Mouse (Mus musculus) MEL (cell line): ENCODE measurements at regions not wholly inside any gene's neighbourhood (a gene's known extent, or its start where the extent isn't known, plus 50 kb on each side); places are given as distances from the start of the nearest gene placed in this dataset.

Source experiments
- DNase-seq: peaks from one replicate; pipeline ENCODE4 v3.0.0; 2011; ENCODE audit warnings: low read depth, low spot score
- H3K27ac ChIP-seq: 2 replicates; pipeline ENCODE4 v1.5.1; 2012; ENCODE audit warnings: low read depth, mild to moderate bottlenecking, control low read depth, low read length, moderate library complexity; ENCODE audit not compliant: control insufficient read depth
- H3K27me3 ChIP-seq, 2 experiments: fragments of 150-350 bp in 1 of 2; sonication (generic) in 1 of 2; 2 replicates each; pipeline ENCODE4 v1.6.1; 2012; ENCODE audit warnings: low read length in 2 of 2, mild to moderate bottlenecking in 2 of 2, improper control_type of control experiment in 1 of 2, moderate library complexity in 1 of 2; ENCODE audit not compliant: insufficient read depth in 2 of 2, control insufficient read depth in 1 of 2
- H3K36me3 ChIP-seq, 2 experiments: 2 replicates each; pipeline ENCODE4 v1.6.1; 2012 to 2014; ENCODE audit warnings: low read length in 2 of 2, improper control_type of control experiment in 1 of 2, inconsistent platforms in 1 of 2, mild to moderate bottlenecking in 1 of 2; ENCODE audit not compliant: insufficient read depth in 2 of 2, control insufficient read depth in 1 of 2
- H3K4me1 ChIP-seq, 2 experiments: fragments of 150-350 bp in 1 of 2; sonication (generic) in 1 of 2; 2 replicates each; pipeline ENCODE4 v1.6.1; 2012; ENCODE audit warnings: low read length in 2 of 2, improper control_type of control experiment in 1 of 2, mild to moderate bottlenecking in 1 of 2; ENCODE audit not compliant: insufficient read depth in 2 of 2, control insufficient read depth in 1 of 2
- H3K4me3 ChIP-seq, 2 experiments: fragments of 150-350 bp in 1 of 2; sonication (generic) in 1 of 2; 2 replicates each; pipeline ENCODE4 v1.5.1; 2012; ENCODE audit warnings: low read depth in 2 of 2, low read length in 2 of 2, mild to moderate bottlenecking in 2 of 2, moderate library complexity in 2 of 2, control low read depth in 1 of 2, improper control_type of control experiment in 1 of 2; ENCODE audit not compliant: control insufficient read depth in 1 of 2, insufficient read depth in 1 of 2
- H3K79me2 ChIP-seq: 2 replicates; pipeline ENCODE4 v1.6.1; 2012; ENCODE audit warnings: mild to moderate bottlenecking, low read length, moderate library complexity; ENCODE audit not compliant: control insufficient read depth, poor library complexity, insufficient read depth
- H3K9ac ChIP-seq: 2 replicates; pipeline ENCODE4 v1.6.1; 2012; ENCODE audit warnings: low read depth, mild to moderate bottlenecking, control low read depth, low read length, moderate library complexity; ENCODE audit not compliant: control insufficient read depth, poor library complexity, severe bottlenecking
- H3K9me3 ChIP-seq: fragments of 150-350 bp; sonication (generic); replicated peaks from 2 replicates; pipeline ENCODE4 v1.6.1; 2012; ENCODE audit warnings: mild to moderate bottlenecking, low read length, improper control_type of control experiment, moderate library complexity; ENCODE audit not compliant: insufficient read depth
- BHLHE40 ChIP-seq: IDR thresholded peaks from 2 replicates; pipeline ENCODE4 v1.6.1; 2012; ENCODE audit warnings: low read depth, mild to moderate bottlenecking, inconsistent platforms, low read length, improper control_type of control experiment, borderline replicate concordance
- CHD1 ChIP-seq: IDR thresholded peaks from 2 replicates; pipeline ENCODE4 v1.6.1; 2012; ENCODE audit warnings: low read depth, mild to moderate bottlenecking, inconsistent platforms, low read length, improper control_type of control experiment
- CHD2 ChIP-seq: IDR thresholded peaks from 2 replicates; pipeline ENCODE4 v1.6.1; 2011; ENCODE audit warnings: low read length, improper control_type of control experiment
- CTCF ChIP-seq, 3 experiments: IDR thresholded peaks in 2 of 3; conservative IDR thresholded peaks in 1 of 3; 2 replicates each; pipeline ENCODE4 v1.5.1; 2011 to 2012; ENCODE audit warnings: low read length in 3 of 3, low read depth in 2 of 3, mild to moderate bottlenecking in 2 of 3, improper control_type of control experiment in 1 of 3, inconsistent platforms in 1 of 3, mixed read lengths in 1 of 3, moderate library complexity in 1 of 3; ENCODE audit not compliant: control insufficient read depth in 1 of 3, insufficient read depth in 1 of 3, poor library complexity in 1 of 3, severe bottlenecking in 1 of 3
- ELF1 ChIP-seq: IDR thresholded peaks from 2 replicates; pipeline ENCODE4 v1.6.1; 2014; ENCODE audit warnings: low read depth, mild to moderate bottlenecking, inconsistent platforms, low read length, improper control_type of control experiment, moderate library complexity
- EP300 ChIP-seq, 2 experiments: IDR thresholded peaks; 2 replicates each; pipeline ENCODE4 v1.6.1; 2011; ENCODE audit warnings: improper control_type of control experiment in 2 of 2, low read length in 2 of 2, low read depth in 1 of 2, mild to moderate bottlenecking in 1 of 2
- ETS1 ChIP-seq: IDR thresholded peaks from 2 replicates; pipeline ENCODE4 v1.6.1; 2012; ENCODE audit warnings: low read depth, mild to moderate bottlenecking, inconsistent platforms, low read length, improper control_type of control experiment, moderate library complexity
- GABPA ChIP-seq: IDR thresholded peaks from 2 replicates; pipeline ENCODE4 v1.6.1; 2012; ENCODE audit warnings: low read depth, mild to moderate bottlenecking, inconsistent platforms, low read length, improper control_type of control experiment, moderate library complexity
- KAT2A ChIP-seq: conservative IDR thresholded peaks from 2 replicates; pipeline ENCODE4 v1.6.1; 2012; ENCODE audit warnings: low read depth, low read length, improper control_type of control experiment, inconsistent platforms
- MAFK ChIP-seq: IDR thresholded peaks from 2 replicates; pipeline ENCODE4 v1.6.1; 2011; ENCODE audit warnings: low read depth, mild to moderate bottlenecking, low read length, improper control_type of control experiment, borderline replicate concordance
- MYC ChIP-seq: IDR thresholded peaks from 2 replicates; pipeline ENCODE4 v1.6.1; 2011; ENCODE audit warnings: low read depth, mild to moderate bottlenecking, low read length, improper control_type of control experiment, moderate library complexity
- NELFE ChIP-seq: IDR thresholded peaks from 2 replicates; pipeline ENCODE4 v1.6.1; 2011; ENCODE audit warnings: low read depth, low read length, improper control_type of control experiment
- POLR2A ChIP-seq, 2 experiments: IDR thresholded peaks; 2 replicates each; pipeline ENCODE4 v1.6.1; 2011 to 2012; ENCODE audit warnings: low read length in 2 of 2, mild to moderate bottlenecking in 2 of 2, control low read depth in 1 of 2, improper control_type of control experiment in 1 of 2, low read depth in 1 of 2, moderate library complexity in 1 of 2; ENCODE audit not compliant: control insufficient read depth in 1 of 2, insufficient read depth in 1 of 2, poor library complexity in 1 of 2
- RAD21 ChIP-seq: IDR thresholded peaks from 2 replicates; pipeline ENCODE4 v1.6.1; 2011; ENCODE audit warnings: mild to moderate bottlenecking, low read depth, low read length, improper control_type of control experiment
- RCOR1 ChIP-seq: IDR thresholded peaks from 2 replicates; pipeline ENCODE4 v1.6.1; 2012; ENCODE audit warnings: low read depth, mild to moderate bottlenecking, inconsistent platforms, low read length, improper control_type of control experiment
- SIN3A ChIP-seq: IDR thresholded peaks from 2 replicates; pipeline ENCODE4 v1.6.1; 2012; ENCODE audit warnings: low read length, improper control_type of control experiment, inconsistent platforms
- SMC3 ChIP-seq: IDR thresholded peaks from 2 replicates; pipeline ENCODE4 v1.6.1; 2011; ENCODE audit warnings: low read depth, low read length, improper control_type of control experiment
- UBTF ChIP-seq: IDR thresholded peaks from 2 replicates; pipeline ENCODE4 v1.6.1; 2012; ENCODE audit warnings: low read depth, mild to moderate bottlenecking, inconsistent platforms, low read length, improper control_type of control experiment, moderate library complexity, borderline replicate concordance; ENCODE audit not compliant: insufficient read depth
- USF2 ChIP-seq, 2 experiments: IDR thresholded peaks; 2 replicates each; pipeline ENCODE4 v1.6.1; 2011 to 2012; ENCODE audit warnings: improper control_type of control experiment in 2 of 2, low read length in 2 of 2, borderline replicate concordance in 1 of 2, inconsistent platforms in 1 of 2, low read depth in 1 of 2, mild to moderate bottlenecking in 1 of 2; ENCODE audit not compliant: insufficient read depth in 1 of 2

DNA sequence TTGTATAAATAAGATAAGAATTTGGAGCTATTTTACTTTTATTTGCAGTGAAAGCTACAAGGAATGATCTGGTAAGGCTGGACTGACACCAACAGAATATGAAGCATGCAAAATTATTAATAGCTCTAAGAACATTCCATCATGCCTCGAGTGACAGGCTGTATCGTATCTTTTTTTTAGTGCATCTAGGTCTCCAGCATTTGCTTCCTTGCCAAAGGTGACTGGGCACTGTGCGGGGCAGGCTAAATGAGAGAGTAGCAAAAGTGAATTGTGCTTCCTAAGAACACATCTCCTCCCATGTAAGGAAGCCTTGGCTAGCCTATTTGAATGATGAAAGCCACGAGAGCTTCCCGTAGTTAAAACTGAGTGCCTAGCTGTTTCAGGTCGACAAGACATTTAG lies 261.5 kb upstream of the Ndst3 start:
- no peak for TF ChIP-seq CHD1
- no peak for TF ChIP-seq GABPA
- TF ChIP-seq NELFE: no peak
- TF ChIP-seq ETS1: no peak
- no peak for TF ChIP-seq CHD2
- no peak for TF ChIP-seq RAD21
- no peak for TF ChIP-seq ELF1
- no peak overlapping the region for H3K4me3 ChIP-seq
- H3K27me3 ChIP-seq: no peaks in the 10 kb centered on the region
- H3K4me1 ChIP-seq: no peaks in the 10 kb centered on the region
- no peak overlapping the region for H3K9ac ChIP-seq
- DNase-seq: no peak
- no peaks in the 10 kb centered on the region for H3K9me3 ChIP-seq
- no peaks in the 10 kb centered on the region for H3K79me2 ChIP-seq
- H3K27ac ChIP-seq: no peak overlapping the region
- H3K36me3 ChIP-seq: no peaks in the 10 kb centered on the region

DNA sequence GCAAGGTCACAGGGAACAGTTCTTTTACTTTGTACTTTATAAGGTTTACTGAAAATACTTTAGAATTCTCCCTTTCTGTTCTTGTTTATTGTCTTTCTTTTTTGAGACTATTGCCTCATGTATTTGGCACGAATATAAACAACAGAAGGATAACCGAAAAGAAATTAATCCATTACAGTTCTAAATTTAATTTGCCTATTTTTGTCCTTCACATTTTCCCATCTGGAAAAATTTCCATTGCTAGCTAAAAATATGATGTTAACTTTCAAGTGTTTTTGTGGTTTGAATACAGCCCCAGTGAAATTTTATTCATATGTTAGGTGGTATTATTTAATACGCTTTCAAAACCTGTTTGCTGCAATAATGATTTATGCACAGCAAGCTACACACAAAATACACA lies 276.7 kb upstream of the Ndst3 start:
- Histone ChIP-seq H3K4me1 (no peaks in the 10 kb centered on the region), H3K9me3 (no peaks in the 10 kb centered on the region), H3K27me3 (no peaks in the 10 kb centered on the region), H3K79me2 (no peaks in the 10 kb centered on the region), H3K27ac (no peak overlapping the region), H3K36me3 (no peaks in the 10 kb centered on the region), H3K9ac (no peak overlapping the region), H3K4me3 (no peak overlapping the region)
- DNase-seq: no peak
- TF ChIP-seq SMC3 (no peak), SIN3A (no peak), MAFK (no peak), EP300 (IDR thresholded peaks at IDR 0.05; ENCODE audit: low read depth in 1 of 2, low read length in 2 of 2) (no peak), CTCF (IDR thresholded peaks at IDR 0.05 in 2 of 3, conservative IDR thresholded peaks at IDR 0.05 in 1 of 3; ENCODE audit: control insufficient read depth in 1 of 3, insufficient read depth in 1 of 3, low read depth in 2 of 3, low read length in 3 of 3, poor library complexity in 1 of 3, severe bottlenecking in 1 of 3) (no peak), CHD2 (no peak), KAT2A (no peak), MYC (no peak), NELFE (no peak), USF2 (IDR thresholded peaks at IDR 0.05; ENCODE audit: borderline replicate concordance in 1 of 2, insufficient read depth in 1 of 2, low read depth in 1 of 2, low read length in 2 of 2) (no peak), RCOR1 (no peak), BHLHE40 (no peak), UBTF (no peak), POLR2A (IDR thresholded peaks at IDR 0.05; ENCODE audit: control insufficient read depth in 1 of 2, insufficient read depth in 1 of 2, low read depth in 1 of 2, low read length in 2 of 2, poor library complexity in 1 of 2) (no peak)
